Mouse (Mus musculus) CH12.LX (cell line): ENCODE data around the gene Cdk17. TPM values are rescaled to one million over a fixed set of nuclear protein-coding genes. Genes with fewer than 3 reads are reported as not detected.

Experiments used
- DNase-seq: peaks from one replicate; pipeline ENCODE4 v3.0.0-alpha.2; 2013; ENCODE audit errors: extremely low read depth
- H3K27ac ChIP-seq: 2 replicates; pipeline ENCODE4 v1.5.1; 2012; ENCODE audit warnings: low read depth, mild to moderate bottlenecking, control low read depth, moderate library complexity; ENCODE audit not compliant: insufficient read depth
- H3K27me3 ChIP-seq: replicated peaks from 2 replicates; pipeline ENCODE3; 2012; ENCODE audit warnings: inconsistent platforms
- H3K36me3 ChIP-seq, 2 experiments: replicated peaks in 1 of 2; 2 replicates each; pipeline versions ENCODE3 to v1.6.1; 2012; ENCODE audit warnings: inconsistent platforms in 1 of 2, low read length in 1 of 2, mild to moderate bottlenecking in 1 of 2, mixed read lengths in 1 of 2, moderate library complexity in 1 of 2; ENCODE audit not compliant: control insufficient read depth in 1 of 2, insufficient read depth in 1 of 2
- H3K4me1 ChIP-seq, 2 experiments: 2 replicates each; pipeline ENCODE4 v1.6.1; 2012; ENCODE audit warnings: inconsistent platforms in 1 of 2, moderate library complexity in 1 of 2; ENCODE audit not compliant: insufficient read depth in 2 of 2, control insufficient read depth in 1 of 2
- H3K4me2 ChIP-seq: 2 replicates; pipeline ENCODE4 v1.6.1; 2012; ENCODE audit warnings: low read depth, mild to moderate bottlenecking, control low read depth; ENCODE audit not compliant: poor library complexity, insufficient read depth, severe bottlenecking
- H3K4me3 ChIP-seq, 3 experiments: fragments of 150-350 bp in 1 of 3; sonication (generic) in 1 of 3; replicated peaks in 1 of 3; 2 replicates each; pipeline versions ENCODE3 to v1.5.1; 2011 to 2012; ENCODE audit warnings: low read depth in 2 of 3, low read length in 2 of 3, mild to moderate bottlenecking in 2 of 3, moderate library complexity in 2 of 3, control low read depth in 1 of 3, improper control_type of control experiment in 1 of 3, inconsistent platforms in 1 of 3, mixed read lengths in 1 of 3; ENCODE audit not compliant: poor library complexity in 1 of 3
- H3K79me2 ChIP-seq: replicated peaks from 2 replicates; pipeline ENCODE4 v1.6.1; 2012; ENCODE audit warnings: mild to moderate bottlenecking, moderate library complexity; ENCODE audit not compliant: control insufficient read depth, poor library complexity, insufficient read depth, severe bottlenecking; ENCODE audit errors: extremely low read depth
- H3K9ac ChIP-seq: 2 replicates; pipeline ENCODE4 v1.6.1; 2012; ENCODE audit warnings: low read depth, mild to moderate bottlenecking, control low read depth, moderate library complexity; ENCODE audit not compliant: insufficient read depth
- H3K9me3 ChIP-seq: replicated peaks from 2 replicates; pipeline ENCODE3; 2012; ENCODE audit warnings: low read length, inconsistent platforms, mixed read lengths
- CHD2 ChIP-seq: IDR thresholded peaks from 2 replicates; pipeline ENCODE4 v1.6.1; 2011; ENCODE audit warnings: low read length, improper control_type of control experiment
- CTCF ChIP-seq, 2 experiments: IDR thresholded peaks in 1 of 2; conservative IDR thresholded peaks in 1 of 2; 2 replicates each; pipeline ENCODE4 v1.5.1; 2011 to 2012; ENCODE audit warnings: low read depth in 2 of 2, low read length in 2 of 2, improper control_type of control experiment in 1 of 2, inconsistent platforms in 1 of 2, mild to moderate bottlenecking in 1 of 2, moderate library complexity in 1 of 2
- EP300 ChIP-seq: IDR thresholded peaks from 2 replicates; pipeline ENCODE4 v1.6.1; 2011; ENCODE audit warnings: low read length, improper control_type of control experiment
- GABPA ChIP-seq: IDR thresholded peaks from 2 replicates; pipeline ENCODE4 v1.6.1; 2012; ENCODE audit warnings: low read depth, low read length, improper control_type of control experiment, inconsistent platforms; ENCODE audit not compliant: insufficient replicate concordance
- HCFC1 ChIP-seq: IDR thresholded peaks from 2 replicates; pipeline ENCODE4 v1.6.1; 2012; ENCODE audit warnings: low read depth, mild to moderate bottlenecking, inconsistent platforms, low read length, improper control_type of control experiment
- IRF4 ChIP-seq: IDR thresholded peaks from 2 replicates; pipeline ENCODE4 v1.6.1; 2014; ENCODE audit warnings: low read depth, mild to moderate bottlenecking, inconsistent platforms, low read length, improper control_type of control experiment
- KAT2A ChIP-seq: IDR thresholded peaks from 2 replicates; pipeline ENCODE4 v1.6.1; 2012; ENCODE audit warnings: low read length, improper control_type of control experiment, inconsistent platforms; ENCODE audit not compliant: insufficient replicate concordance
- MAFK ChIP-seq: IDR thresholded peaks from 2 replicates; pipeline ENCODE4 v1.6.1; 2011; ENCODE audit warnings: low read length, improper control_type of control experiment; ENCODE audit not compliant: insufficient replicate concordance
- MAZ ChIP-seq: IDR thresholded peaks from 2 replicates; pipeline ENCODE4 v1.6.1; 2012; ENCODE audit warnings: low read depth, mild to moderate bottlenecking, inconsistent platforms, low read length, improper control_type of control experiment, moderate library complexity
- PAX5 ChIP-seq: IDR thresholded peaks from 2 replicates; pipeline ENCODE4 v1.6.1; 2012; ENCODE audit warnings: low read length, inconsistent platforms, mixed read lengths
- POLR2AphosphoS2 ChIP-seq: IDR thresholded peaks from 2 replicates; pipeline ENCODE4 v1.6.1; 2011; ENCODE audit warnings: low read depth, low read length, improper control_type of control experiment
- RAD21 ChIP-seq: IDR thresholded peaks from 2 replicates; pipeline ENCODE4 v1.6.1; 2011; ENCODE audit warnings: low read depth, mild to moderate bottlenecking, low read length, improper control_type of control experiment, moderate library complexity
- TBP ChIP-seq: conservative IDR thresholded peaks from 2 replicates; pipeline ENCODE4 v1.6.1; 2011; ENCODE audit warnings: low read depth, low read length, improper control_type of control experiment
- USF1 ChIP-seq: IDR thresholded peaks from 2 replicates; pipeline ENCODE4 v1.6.1; 2014; ENCODE audit warnings: low read depth, mild to moderate bottlenecking, inconsistent platforms, low read length, improper control_type of control experiment
- ZKSCAN1 ChIP-seq: IDR thresholded peaks from 2 replicates; pipeline ENCODE4 v1.6.1; 2012; ENCODE audit warnings: low read depth, inconsistent platforms, low read length, improper control_type of control experiment, borderline replicate concordance
- ZNF384 ChIP-seq: IDR thresholded peaks from 2 replicates; pipeline ENCODE4 v1.6.1; 2012; ENCODE audit warnings: low read depth, low read length, improper control_type of control experiment, inconsistent platforms
- dilution Hi-C: fragments of 300-500 bp; cut with MboI; formaldehyde crosslinking; loops from 2 replicates; pipeline ENCODE4 v1.14.3; 2020; ENCODE audit warnings: low sequenced_read_pairs; ENCODE audit not compliant: extremely low pct_unique_long_range_greater_than_20kb, extremely low pct_ligation_motif_present
- in situ Hi-C: fragments of 300-500 bp; cut with MboI; formaldehyde crosslinking; loops from 3 replicates; pipeline ENCODE4 v1.14.3; 2019; ENCODE audit warnings: low sequenced_read_pairs, low pct_ligation_motif_present, low pct_unique_long_range_greater_than_20kb, mixed read lengths
- polyA plus RNA-seq: library from polyadenylated mRNA; unstranded; fragments of >175 nt; gene quantifications from 2 replicates; pipeline ENCODE4 v1.2.1, GENCODE M21; 2012; ENCODE audit warnings: low read depth; ENCODE audit not compliant: insufficient read length
- total RNA-seq, 2 experiments: library from RNA; depleted of rRNA; stranded (reverse); fragments of 300-350 nt in 1 of 2; fragments of >200 nt in 1 of 2; gene quantifications; 2 replicates each; pipeline ENCODE4 v1.2.3; 2012 to 2014

Cdk17 gene
- total and polyA plus RNA-seq, 3 experiments, result 23.4 to 51.3 (median 28.5) TPM

DNA sequence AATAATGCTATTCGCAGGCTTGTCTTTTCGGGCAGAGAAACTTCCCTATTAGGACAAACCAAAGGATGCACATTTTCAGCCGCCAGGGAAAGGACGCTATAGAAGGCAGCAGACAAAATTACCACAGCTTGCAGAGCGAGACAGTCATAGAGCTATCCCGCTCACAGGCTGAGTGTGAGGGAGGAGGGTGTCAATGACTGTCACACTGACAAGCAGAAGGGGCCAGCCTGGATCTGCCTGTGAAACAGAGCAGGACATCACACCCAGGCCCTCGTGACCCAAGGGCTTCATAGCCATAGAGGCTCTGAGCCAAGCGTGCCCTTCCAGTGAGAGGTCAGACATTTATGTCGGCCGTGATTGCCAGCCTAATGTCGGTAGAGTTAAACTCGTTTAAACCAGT, 119.9 kb downstream of the Cdk17 start:
- Histone ChIP-seq H3K27me3 (no peaks in the 10 kb centered on the region), H3K4me2 (no peak overlapping the region), H3K9me3 (no peaks in the 10 kb centered on the region), H3K4me3 (no peak overlapping the region), H3K36me3 (peaks cover 53 to 85% of the 10 kb centered on the region in 2 experiments), H3K9ac (no peak overlapping the region), H3K79me2 (peaks cover 5% of the 10 kb centered on the region), H3K27ac (no peak overlapping the region), H3K4me1 (peaks cover 5 to 30% of the 10 kb centered on the region in 2 experiments)
- no peak for DNase-seq
- in situ Hi-C loops, result loop anchor here (10.0 to 25.0 kb wide), 3 partner anchors 118 to 282 kb away; partner anchors contain the start of gene Cdk17
- dilution Hi-C loops, result no loop called here
- TF ChIP-seq EP300 (no peak), CHD2 (no peak), ZNF384 (no peak), CTCF (conservative IDR thresholded peaks at IDR 0.05 in 1 of 2, IDR thresholded peaks at IDR 0.05 in 1 of 2; ENCODE audit: low read depth in 2 of 2, low read length in 2 of 2) (no peak), IRF4 (no peak)

DNA sequence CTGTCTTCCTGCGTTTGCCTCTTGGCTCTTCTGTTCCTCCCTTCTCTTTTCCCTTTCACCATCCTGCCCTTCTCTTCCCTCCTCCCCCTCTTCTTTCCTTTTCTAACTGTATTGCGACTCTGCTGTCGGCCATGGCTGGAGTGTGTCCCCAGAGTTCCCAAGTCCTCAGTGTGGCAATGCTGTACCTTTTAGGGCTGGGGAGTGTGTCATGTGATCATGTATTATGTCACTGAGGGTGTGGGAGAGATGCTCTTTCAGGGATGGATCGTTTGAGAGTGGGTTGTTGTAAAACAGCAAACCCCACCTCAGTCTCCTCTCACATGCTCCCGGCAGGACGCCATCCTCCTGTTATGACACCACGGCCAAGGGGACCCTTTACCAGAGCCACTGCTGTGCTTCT, 120.4 kb downstream of the Cdk17 start:
- Histone ChIP-seq H3K27ac (no peak overlapping the region), H3K4me3 (no peak overlapping the region), H3K79me2 (peaks cover 5% of the 10 kb centered on the region), H3K9ac (no peak overlapping the region), H3K36me3 (peaks cover 52 to 88% of the 10 kb centered on the region in 2 experiments), H3K4me1 (peaks cover 3 to 26% of the 10 kb centered on the region in 2 experiments; a peak in 2 of 4 replicates), H3K9me3 (no peaks in the 10 kb centered on the region), H3K4me2 (no peak overlapping the region), H3K27me3 (no peaks in the 10 kb centered on the region)
- no peak for DNase-seq
- no peak for TF ChIP-seq RAD21
- no peak for TF ChIP-seq GABPA
- TF ChIP-seq MAZ, result no peak
- no peak for TF ChIP-seq CTCF (conservative IDR thresholded peaks at IDR 0.05 in 1 of 2, IDR thresholded peaks at IDR 0.05 in 1 of 2; ENCODE audit: low read depth in 2 of 2, low read length in 2 of 2)
- TF ChIP-seq MAFK, result no peak
- no peak for TF ChIP-seq POLR2AphosphoS2
- no peak for TF ChIP-seq ZKSCAN1
- no peak for TF ChIP-seq TBP
- TF ChIP-seq EP300, result no peak
- no peak for TF ChIP-seq PAX5
- no peak for TF ChIP-seq USF1
- no peak for TF ChIP-seq KAT2A
- no peak for TF ChIP-seq HCFC1
- dilution Hi-C loops (no loop called here), in situ Hi-C loops (loop anchor here (10.0 to 25.0 kb wide), 3 partner anchors 119 to 281 kb away; partner anchors contain the start of gene Cdk17)
